Mouse (Mus musculus) limb, embryonic 14.5 days (tissue): Measurements from ENCODE around the gene Usp7. TPM values are rescaled to one million over a fixed set of nuclear protein-coding genes. Genes with fewer than 3 reads are reported as not detected.

Source experiments
- ATAC-seq: fragments of 200-750 bp; cut with Nextera tagmentation; 2 replicates; pipeline ENCODE4 v1.8.0; 2017; ENCODE audit warnings: low read depth, moderate number of reproducible peaks, moderate TSS enrichment; ENCODE audit not compliant: low FRiP score
- DNase-seq: peaks from one replicate; pipeline ENCODE4 v3.0.0-alpha.2; 2015; ENCODE audit warnings: low spot score
- H3K27ac ChIP-seq: fragments of 300-500 bp; sonication (generic); replicated peaks from 2 replicates; pipeline ENCODE4 v1.5.1; 2014; ENCODE audit warnings: low read depth, mild to moderate bottlenecking, low read length, moderate library complexity, mixed read lengths
- H3K27me3 ChIP-seq: fragments of 300-500 bp; sonication (generic); 2 replicates; pipeline ENCODE4 v1.6.1; 2014; ENCODE audit warnings: low read length, mixed read lengths; ENCODE audit not compliant: control insufficient read depth, insufficient read depth
- H3K36me3 ChIP-seq: fragments of 300-500 bp; sonication (generic); 2 replicates; pipeline ENCODE4 v1.6.1; 2014; ENCODE audit warnings: mild to moderate bottlenecking, low read length, moderate library complexity, mixed read lengths; ENCODE audit not compliant: control insufficient read depth, insufficient read depth
- H3K4me1 ChIP-seq: fragments of 300-500 bp; sonication (generic); 2 replicates; pipeline ENCODE4 v1.6.1; 2014; ENCODE audit warnings: antibody characterized with exemption, low read length, mixed read lengths; ENCODE audit not compliant: control insufficient read depth, insufficient read depth
- H3K4me2 ChIP-seq: fragments of 300-500 bp; sonication (generic); replicated peaks from 2 replicates; pipeline ENCODE4 v1.6.1; 2014; ENCODE audit warnings: low read depth, mild to moderate bottlenecking, low read length, moderate library complexity; ENCODE audit not compliant: severe bottlenecking
- H3K4me3 ChIP-seq: fragments of 300-500 bp; sonication (generic); replicated peaks from 2 replicates; pipeline ENCODE4 v1.5.1; 2014; ENCODE audit warnings: low read length
- H3K9ac ChIP-seq: fragments of 300-500 bp; sonication (generic); 2 replicates; pipeline ENCODE4 v1.6.1; 2014; ENCODE audit warnings: mild to moderate bottlenecking, low read depth, low read length, moderate library complexity; ENCODE audit not compliant: severe bottlenecking
- H3K9me3 ChIP-seq: fragments of 300-500 bp; sonication (generic); 2 replicates; pipeline ENCODE4 v1.6.1; 2016; ENCODE audit warnings: low read length; ENCODE audit not compliant: control insufficient read depth
- POLR2A ChIP-seq: fragments of 200-500 bp; IDR thresholded peaks from 2 replicates; pipeline ENCODE4 v1.8.0; 2012; ENCODE audit warnings: inconsistent platforms, mild to moderate bottlenecking, moderate library complexity, borderline replicate concordance; ENCODE audit not compliant: insufficient read depth, insufficient read length; ENCODE audit errors: extremely low read depth
- WGBS: fragments of 180-500 bp; shearing (Covaris S2); extraction: QIAGEN DNeasy Blood & Tissue Kit; methylation state at CpG from one replicate; pipeline ENCODE4 v1.1.7; 2014; 5-methylcytosine and 5-hydroxymethylcytosine counted together
- polyA plus RNA-seq, 2 experiments: library from polyadenylated mRNA; depleted of rRNA in 1 of 2; stranded (reverse) in 1 of 2; unstranded in 1 of 2; fragments of >200 nt; fragmentation: Nextera tagmentation in 1 of 2; extraction: Ambion mirVana in 1 of 2; gene quantifications; 2 replicates each; pipeline versions ENCODE4 v1.2.1 to v1.2.3; 2012 to 2014

The Usp7 gene
- polyA plus RNA-seq, 2 experiments = 47.1 to 104 TPM

GRCm38 (mm10) chr16:8643855-8644254 is 148.3 kb downstream of the Usp7 start:
- no peak for DNase-seq
- no peak for ATAC-seq
- Histone ChIP-seq H3K27me3 (no peaks in the 10 kb centered on the region), H3K36me3 (peaks cover 67% of the 10 kb centered on the region), H3K4me2 (no peak overlapping the region), H3K9ac (no peak overlapping the region), H3K4me1 (no peaks in the 10 kb centered on the region), H3K9me3 (no peaks in the 10 kb centered on the region), H3K4me3 (no peak overlapping the region), H3K27ac (no peak overlapping the region)
- TF ChIP-seq POLR2A = no peak
- 75% methylated on average over 2 of the region's 2 CpGs for WGBS

Other genes with a start within 250 kb of the Usp7 start
- gene Pmm2, start 154.6 kb downstream of the Usp7 start, polyA plus RNA-seq (2012; rRNA removed) = 61.0 and 68.5 TPM in 2 replicates
- gene Pmm2, start 154.6 kb downstream of the Usp7 start, polyA plus RNA-seq (2014; fragmentation: Nextera tagmentation; extraction: Ambion mirVana) = 46.1 and 47.9 TPM in 2 replicates
- gene Tmem186, start 154.6 kb downstream of the Usp7 start, polyA plus RNA-seq (2012; rRNA removed) = 17.4 and 18.6 TPM in 2 replicates
- 13.0 and 15.3 TPM in 2 replicates for gene Tmem186, start 154.6 kb downstream of the Usp7 start, polyA plus RNA-seq (2014; fragmentation: Nextera tagmentation; extraction: Ambion mirVana)
- gene Carhsp1, start 120.2 kb downstream of the Usp7 start, polyA plus RNA-seq (2012; rRNA removed) = 60.7 and 62.1 TPM in 2 replicates
- gene Carhsp1, start 120.2 kb downstream of the Usp7 start, polyA plus RNA-seq (2014; fragmentation: Nextera tagmentation; extraction: Ambion mirVana) = 29.9 and 34.0 TPM in 2 replicates
- gene Gm5767, start 111.5 kb downstream of the Usp7 start, polyA plus RNA-seq (2012; rRNA removed) = not detected in 2 replicates
- gene Gm5767, start 111.5 kb downstream of the Usp7 start, polyA plus RNA-seq (2014; fragmentation: Nextera tagmentation; extraction: Ambion mirVana) = 0.33 TPM in 1 of 2 replicates, not detected in the other
- gene 1810013L24Rik, start 37.8 kb upstream of the Usp7 start, polyA plus RNA-seq (2012; rRNA removed) = 30.2 and 31.8 TPM in 2 replicates
- 18.2 and 20.3 TPM in 2 replicates for gene 1810013L24Rik, start 37.8 kb upstream of the Usp7 start, polyA plus RNA-seq (2014; fragmentation: Nextera tagmentation; extraction: Ambion mirVana)